Mouse (Mus musculus) erythroblast, embryonic 14.5 days (primary cell): ENCODE measurements around the gene Msantd1.

Source experiments
- GATA1 ChIP-seq: IDR thresholded peaks from 2 replicates; pipeline ENCODE4 v1.6.1; 2012; ENCODE audit warnings: low read length, inconsistent platforms, mixed read lengths
- TAL1 ChIP-seq: IDR thresholded peaks from 3 replicates; pipeline ENCODE4 v1.6.1; 2012; ENCODE audit warnings: low read length, inconsistent platforms, mixed read lengths

GRCm38 (mm10) chr5:34930151-34930975, 22.6 kb downstream of the Msantd1 start:
- TF ChIP-seq GATA1 (peak; percentile 64), TAL1 (peak; percentile 70)
